Mouse (Mus musculus) retina, postnatal 7 days (tissue): ENCODE results near the gene Arhgap24.
A peak's percentile ranks its signal among the peaks of the same experiment; 100 is the strongest.
"Not testable (repeated sequence)": the region's sequence is repeated elsewhere in the genome, so short reads cannot be mapped to it uniquely, and the experiment has no call there.

ENCODE experiments used
- DNase-seq: peaks from one replicate; pipeline ENCODE4 v3.0.0-alpha.2; 2012; ENCODE audit warnings: low read depth, low spot score

The Arhgap24 gene

DNA sequence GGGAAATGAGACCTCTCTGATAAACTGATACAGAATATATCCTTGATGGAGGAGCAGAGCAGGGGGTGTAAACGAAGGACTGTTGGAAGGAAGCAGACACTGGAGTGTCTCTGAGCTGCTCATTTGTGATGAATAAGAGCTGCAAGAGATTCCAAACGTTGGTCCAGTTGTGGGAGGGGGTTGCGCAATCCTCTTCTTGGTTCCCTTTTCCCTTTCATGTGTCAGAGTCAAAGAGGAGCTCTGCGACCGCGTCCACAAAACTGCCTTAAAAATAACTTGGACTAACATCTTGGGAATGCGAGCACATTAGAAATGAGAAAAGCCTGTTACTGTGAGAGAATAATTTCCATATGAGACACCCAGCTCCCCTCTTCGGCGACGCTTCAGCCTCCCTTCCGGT lies 312.3 kb downstream of the Arhgap24 start:
- DNase-seq, result no peak

DNA sequence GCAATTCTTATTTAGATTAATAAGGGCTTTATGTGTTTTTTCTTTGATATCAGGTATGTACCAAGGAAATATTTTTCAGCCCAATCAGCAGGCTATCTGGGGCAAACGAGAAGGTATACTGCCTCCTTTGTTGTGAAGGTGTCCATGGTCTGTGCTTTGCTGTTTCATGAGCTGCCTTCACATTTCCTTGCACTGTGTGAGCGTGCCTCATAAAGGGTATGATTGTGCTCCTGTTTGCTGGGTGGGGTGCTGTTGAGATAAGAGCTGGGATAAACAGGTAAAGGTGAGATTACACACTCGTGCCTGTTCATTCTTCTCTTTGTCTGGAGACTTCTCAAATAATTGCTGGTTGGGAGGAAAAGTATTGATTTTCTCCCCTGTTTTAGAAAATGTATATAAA lies 320.3 kb downstream of the Arhgap24 start:
- DNase-seq, result no peak

DNA sequence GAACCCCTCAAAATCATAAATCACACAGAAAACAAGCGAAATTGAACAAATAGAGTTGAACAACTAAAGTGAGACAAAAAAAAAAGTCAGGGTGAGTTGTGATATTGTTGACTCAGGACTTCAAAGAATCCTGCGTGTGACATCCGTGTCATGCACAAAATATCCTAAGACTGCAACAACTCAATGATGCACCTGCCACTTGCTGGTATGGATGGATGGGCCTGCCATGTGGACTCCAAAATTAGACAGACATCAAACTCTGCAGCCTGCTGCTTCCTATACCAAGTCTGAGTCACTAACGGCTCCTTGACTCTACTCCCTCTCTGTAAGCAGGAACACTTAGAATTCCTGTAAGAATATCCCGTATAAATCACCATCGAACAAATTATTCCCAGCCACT lies 321.6 kb downstream of the Arhgap24 start:
- no peak for DNase-seq

DNA sequence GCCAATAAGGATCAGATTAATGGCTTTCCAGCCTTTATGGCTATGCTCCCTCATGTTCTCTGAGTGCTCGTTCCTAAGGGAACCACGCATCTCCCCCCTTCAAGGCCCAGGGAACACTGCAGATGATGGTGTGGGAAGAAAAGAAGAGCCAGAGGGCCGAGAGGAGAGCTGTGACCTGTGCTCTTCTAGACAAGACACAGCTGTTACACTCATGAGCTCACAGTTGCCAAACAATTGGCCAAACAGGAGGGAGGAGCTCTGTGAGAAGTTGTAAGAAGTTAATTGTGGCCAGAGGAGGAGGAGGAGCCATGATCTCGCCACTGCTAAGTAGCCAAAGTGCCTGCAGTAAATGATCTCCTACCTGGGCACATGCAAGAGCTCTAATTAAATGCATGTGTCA lies 322.5 kb downstream of the Arhgap24 start:
- no peak for DNase-seq

DNA sequence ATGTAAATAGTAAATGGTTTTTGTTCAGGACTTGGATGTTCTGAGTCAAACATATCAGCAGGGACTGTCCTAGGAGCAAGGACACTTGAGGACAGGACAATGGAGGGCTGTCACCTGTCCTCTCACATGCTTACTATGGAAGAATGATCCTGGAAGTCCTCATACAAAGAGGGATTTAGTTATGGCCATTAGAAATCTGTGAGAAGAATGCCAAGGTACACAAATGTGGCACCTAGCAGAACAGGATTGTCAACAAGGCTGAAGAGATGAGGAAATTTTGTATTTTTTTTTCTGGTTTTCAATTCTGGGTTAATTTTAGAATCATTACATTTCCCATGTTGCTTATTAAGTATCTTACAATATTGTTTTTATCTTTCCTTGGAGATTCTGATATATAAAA lies 326.3 kb downstream of the Arhgap24 start:
- no peak for DNase-seq

DNA sequence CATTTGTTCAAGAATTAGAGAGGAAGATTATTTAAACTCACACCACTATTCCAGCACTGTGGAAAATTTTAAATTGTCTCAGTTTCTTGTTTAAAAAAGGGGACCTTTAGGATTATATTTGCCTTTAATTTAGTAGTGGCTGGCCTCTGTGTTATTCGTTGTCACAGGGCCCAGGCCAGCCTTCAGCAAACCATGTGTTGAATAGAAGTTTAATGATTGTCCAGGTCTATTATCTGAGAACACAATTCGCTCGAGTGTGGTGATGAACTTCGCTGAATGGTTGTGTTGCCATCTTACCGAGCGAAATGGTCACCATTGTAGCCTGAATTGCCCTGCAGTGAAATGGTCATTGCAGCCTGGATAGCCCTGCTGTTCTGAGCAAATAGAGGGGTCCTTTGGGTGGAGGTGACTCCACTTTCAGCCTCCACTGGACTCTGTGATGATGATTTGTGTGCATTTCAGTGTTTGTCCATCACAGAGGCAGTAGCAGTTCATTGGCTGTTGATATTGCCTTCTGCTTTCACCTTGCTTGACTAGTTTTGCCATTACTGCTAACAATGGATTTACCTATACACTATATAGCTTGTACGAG lies 329.3 kb downstream of the Arhgap24 start:
- DNase-seq, result no peak

DNA sequence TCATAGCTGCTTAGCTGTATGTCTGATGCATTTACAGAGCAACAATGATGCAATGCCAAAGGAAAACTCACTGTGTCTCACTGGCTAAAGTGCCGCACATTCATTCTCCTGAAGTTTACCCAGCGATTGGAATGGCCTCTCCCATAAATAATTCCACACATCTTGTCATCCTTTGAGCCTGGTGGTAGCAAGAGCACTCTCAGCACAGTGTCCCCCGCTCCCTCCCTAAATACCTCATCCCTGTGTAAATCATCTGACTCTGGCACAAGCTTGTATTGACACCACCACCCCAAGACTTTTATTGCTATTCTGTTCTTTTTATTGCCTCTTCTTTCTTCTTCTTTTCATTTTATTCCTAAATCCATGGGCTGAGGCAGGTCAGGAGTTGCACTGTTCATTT lies 332.1 kb downstream of the Arhgap24 start:
- no peak for DNase-seq

DNA sequence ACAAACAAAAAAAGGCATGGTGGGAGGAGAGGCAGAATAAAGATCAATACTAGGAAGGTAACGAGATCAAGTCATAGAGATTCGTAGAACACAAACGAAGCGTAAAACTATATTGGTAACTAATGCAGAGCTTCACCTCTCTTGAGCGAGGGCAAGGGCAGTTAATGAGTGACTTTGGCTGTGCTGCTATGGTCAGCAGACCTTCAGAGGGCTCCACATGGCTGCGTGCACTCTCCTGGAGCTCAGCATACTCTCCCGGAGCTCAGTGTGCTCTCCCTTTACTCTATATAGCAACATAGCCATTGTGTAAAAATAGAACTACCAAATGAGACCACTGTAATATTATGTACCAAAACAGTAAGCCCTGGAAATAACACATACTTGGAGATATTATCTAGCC lies 336.4 kb downstream of the Arhgap24 start:
- no peak for DNase-seq

DNA sequence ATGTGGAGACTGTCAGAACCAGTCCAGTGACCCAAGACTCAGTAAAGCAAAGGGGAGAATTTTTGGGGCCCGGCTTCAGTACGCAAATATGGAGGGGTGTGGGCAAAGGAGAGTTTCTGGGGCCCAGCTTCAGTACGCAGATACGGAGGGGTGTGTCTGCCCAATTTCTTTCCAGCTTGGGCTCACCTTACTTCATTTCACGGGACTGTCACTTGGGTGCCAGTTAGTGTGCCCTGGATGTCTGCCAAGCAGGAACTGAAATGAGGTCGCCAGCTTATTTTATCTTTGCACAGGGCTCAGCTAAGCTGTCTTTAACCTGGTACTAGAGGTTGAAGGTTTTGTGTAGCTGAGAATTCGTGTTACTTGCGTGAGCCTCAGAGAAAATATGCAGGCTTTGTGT lies 344.3 kb downstream of the Arhgap24 start:
- DNase-seq, result peak; percentile 31

DNA sequence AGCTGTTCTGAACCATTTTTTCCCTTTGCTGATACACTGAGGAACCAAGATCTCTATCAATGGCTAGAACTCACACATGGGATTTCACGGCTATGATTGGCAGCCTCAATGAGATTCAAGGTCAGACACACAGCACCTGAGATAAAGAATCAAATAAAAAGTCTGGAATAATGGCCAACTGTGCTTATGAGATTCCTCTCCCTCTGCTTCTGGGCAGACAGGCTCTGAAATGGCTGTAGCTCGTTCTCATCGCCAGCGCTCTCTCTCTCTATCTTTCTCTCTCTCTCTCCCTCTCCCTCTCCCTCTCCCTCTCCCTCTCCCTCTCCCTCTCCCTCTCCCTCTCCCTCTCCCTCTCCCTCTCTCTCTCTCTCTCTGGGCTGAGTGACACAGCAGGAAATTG lies 357.9 kb downstream of the Arhgap24 start:
- DNase-seq, result no peak

DNA sequence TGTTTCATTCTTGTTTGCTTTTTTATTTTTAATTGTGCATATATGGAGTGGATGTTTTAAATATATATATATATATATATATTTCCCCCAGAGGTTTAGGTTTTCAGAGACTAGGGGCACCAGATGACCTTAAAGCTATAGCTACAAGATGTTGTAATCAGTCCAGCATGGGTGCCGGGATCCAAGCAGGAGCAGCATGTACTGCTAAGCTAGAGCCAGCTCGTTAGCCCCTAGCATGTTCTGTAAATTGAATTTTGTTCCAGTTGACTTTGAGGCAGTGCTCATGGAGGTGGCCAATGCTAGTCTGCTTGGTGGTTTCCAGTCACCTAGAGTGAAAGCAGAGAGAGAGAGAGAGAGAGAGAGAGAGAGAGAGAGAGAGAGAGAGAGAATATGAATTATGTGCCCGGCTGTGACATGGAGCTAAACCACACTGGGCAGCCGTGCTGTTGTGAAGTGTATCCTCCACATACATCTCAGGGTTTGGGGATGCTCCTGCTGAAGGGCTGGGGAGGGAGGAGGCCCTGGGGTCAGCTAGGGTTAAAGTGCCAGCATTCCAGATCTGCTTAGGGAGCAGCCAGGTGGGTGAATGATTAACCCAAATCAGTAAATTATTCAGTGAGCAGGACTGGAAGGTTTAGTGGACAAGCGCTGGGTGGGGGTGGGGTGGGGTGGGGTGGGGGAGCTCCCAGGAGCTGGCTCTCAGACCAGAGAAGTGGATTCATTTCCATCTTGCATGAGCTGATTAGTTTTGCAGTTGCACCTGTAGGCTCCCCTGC lies 362.9 kb downstream of the Arhgap24 start:
- no peak for DNase-seq

DNA sequence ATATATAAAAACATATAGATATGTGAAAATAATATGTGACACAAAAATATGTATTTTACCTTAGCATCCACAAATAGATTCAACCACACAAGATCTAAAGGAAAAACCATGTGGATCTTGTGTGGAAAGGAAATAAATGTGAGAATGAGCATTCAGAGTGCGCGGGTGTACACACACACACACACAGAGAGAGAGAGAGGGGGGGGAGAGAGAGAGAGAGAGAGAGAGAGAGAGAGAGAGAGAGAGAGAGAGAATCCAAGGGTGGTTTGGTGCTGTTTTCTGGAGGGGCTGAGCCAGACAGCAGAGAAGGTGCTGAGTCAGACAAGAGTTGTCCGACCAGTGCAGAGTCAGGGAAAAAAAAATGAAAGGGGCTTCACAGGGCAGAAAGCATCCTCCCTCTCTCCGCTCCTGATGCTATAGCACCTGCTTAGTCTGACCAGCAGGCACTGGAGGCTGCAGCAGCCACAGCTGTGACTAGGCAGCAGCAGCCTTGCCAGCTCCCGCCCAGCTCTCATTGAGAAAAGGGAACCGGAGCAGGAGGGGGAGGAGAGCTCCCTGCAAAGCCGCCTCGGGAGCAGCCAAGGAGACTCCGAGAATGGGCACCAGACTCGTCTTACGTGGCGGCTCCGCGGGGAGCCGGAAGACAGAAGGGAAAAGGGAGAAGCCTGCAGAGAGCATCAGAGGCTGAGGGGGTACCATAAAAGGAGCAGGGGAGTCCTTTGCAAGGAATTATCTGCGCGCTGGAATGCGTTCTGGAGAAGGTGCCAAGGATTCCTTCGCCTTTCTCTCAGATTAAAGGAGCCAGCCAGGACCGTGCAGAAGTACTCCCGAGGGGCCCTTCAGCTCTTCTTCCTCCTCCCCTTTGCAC lies 363.8 kb downstream of the Arhgap24 start:
- peak; percentile 54 for DNase-seq

DNA sequence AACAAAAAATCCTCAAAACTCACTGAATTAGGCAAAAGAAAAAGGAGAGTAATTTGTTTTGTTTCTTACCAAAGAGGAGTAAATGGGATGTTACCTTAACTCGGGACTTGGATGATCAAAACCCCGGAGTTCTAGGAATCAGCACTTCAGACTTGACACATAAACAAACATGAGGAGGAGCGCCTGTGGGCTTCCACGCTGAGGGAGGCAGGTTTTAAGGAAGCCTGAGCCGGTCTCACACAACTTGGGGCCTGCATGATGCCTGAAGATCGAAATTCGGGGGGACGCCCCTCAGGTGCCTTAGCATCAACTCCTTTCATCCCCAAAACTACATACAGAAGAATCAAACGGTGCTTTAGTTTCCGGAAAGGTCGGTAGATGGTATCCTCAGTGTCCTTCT lies 364.6 kb downstream of the Arhgap24 start:
- DNase-seq, result no peak

DNA sequence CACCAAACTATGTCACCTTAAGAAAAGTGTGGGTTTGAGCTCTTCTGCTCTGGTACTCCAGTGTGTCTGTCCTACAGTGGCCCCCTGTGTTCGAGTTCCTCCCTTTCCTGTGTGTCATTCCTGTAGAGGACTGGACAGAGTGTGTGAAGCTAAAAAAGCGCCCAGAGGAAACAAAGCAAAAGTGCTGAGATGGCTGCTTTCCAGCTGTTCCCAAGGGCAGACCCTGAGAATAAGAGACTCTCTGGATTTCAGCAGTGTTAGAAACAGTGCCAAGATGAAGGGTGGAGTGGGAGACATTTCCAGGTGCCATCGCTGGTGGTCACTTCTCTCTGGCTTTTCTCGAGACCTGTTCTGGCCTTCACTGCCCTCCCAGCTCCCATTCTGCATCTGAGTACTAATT lies 366.7 kb downstream of the Arhgap24 start:
- no peak for DNase-seq

DNA sequence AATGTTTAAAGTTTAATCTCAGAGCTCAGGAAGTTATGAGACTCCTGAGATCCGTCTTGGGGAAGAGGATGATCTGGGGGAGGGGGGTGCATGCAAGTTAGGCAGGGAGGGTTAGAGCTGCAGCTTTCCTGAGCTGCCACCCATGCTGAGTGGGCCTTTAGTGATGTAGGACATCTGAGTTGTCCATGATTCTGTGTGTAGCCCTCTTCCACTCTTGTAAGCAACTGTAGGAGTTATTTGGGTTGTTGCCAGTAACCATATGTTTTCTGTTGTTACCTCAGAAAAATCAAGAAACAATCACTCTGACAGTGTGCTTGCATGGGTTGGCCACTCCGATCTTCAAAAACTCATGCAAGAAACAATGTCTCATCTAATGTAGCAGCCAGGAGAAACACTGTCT lies 370.6 kb downstream of the Arhgap24 start:
- no peak for DNase-seq

DNA sequence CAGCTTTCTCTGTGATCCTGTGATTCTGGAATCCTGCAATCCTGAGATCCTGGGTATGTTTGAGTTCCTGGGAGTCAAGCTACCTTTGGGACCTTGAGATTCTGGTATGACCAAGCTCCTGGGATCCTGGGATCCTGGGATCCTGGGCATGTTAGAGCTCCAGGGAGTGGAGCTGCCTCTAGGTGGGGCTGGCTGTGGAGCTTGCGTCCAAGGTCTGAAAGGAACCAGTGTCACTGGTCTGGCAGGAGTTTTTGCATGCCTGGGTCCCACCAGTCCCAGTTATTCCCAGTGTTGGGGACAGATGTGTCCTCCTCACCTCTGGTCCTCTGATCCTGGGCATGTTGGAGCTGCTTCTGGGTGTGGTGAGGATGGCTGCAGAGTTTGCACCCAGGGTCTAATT lies 372.6 kb downstream of the Arhgap24 start:
- no peak for DNase-seq

DNA sequence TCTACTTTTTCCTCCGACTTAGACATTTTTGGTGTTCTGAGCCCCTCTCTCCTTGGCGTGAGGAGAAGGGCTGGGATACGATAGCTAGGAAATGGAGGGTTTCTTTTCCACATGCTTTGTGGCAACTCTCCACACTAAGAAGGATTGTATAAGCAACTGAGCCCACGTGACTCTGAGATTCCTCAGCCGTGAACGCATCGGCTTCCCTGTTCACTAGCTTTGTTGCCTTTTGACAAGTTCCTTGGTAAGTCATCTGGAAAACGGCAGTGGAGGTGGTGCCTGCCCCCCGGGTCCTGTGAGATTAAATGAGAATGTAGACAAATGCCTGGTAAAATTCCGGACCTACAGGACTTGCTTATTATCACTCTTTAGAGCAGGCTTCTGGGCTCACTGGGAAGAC lies 374.6 kb downstream of the Arhgap24 start:
- no peak for DNase-seq

DNA sequence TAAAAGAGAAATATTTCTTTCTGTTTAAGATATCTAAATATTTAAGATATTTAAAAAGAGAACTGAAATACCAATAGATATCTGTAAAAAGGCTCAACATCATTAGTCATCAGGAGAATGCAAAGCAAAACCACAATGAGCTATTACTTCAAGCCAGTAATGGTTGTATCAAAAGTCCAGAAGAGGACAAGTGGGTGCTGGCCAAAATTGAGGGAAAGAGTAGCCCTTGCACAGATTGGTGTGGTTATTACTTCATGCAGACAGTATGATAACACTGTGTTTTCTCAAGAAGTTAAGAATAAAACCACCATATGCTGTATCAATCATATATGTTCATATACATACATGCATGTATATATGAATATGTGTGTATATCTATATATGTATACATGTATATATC lies 376.9 kb downstream of the Arhgap24 start:
- DNase-seq, result no peak

DNA sequence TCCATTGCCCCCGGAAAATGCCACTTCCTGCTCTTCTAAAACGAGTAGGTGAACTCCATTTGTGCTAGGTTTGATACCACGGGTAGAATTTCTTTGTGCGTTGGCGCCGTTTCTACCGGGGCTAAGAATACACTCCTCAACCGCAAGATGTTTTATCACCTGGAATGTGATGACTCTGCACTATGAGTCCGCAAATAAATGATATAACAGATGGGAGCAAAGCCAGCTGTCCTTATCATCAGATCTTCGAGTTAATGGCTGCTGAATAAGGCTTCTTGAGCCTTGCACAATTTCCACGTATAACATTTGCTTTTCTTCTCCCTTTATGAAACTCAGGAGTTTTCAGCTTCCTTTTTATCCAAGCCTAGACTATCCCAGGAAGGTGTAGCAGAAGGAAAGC lies 378.6 kb downstream of the Arhgap24 start:
- no peak for DNase-seq

DNA sequence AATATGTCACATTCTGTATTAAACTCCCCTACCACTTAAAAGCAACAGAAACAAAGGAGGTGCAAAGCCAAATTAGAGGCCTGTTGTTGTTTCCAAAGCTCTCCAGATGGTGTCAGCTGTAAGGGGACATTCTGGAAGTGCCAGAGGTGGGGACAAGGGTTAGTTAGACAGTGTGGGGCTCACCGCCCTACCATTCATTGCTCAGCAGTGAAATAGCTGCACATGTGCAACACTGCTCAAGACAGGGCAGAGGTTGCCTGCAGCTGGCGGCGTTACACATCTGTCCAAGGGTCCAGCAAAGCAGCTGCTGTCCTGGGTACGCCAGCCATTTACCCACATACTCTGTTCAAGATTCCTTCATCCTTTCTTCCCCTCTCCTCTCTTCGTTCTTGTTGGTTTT lies 387.0 kb downstream of the Arhgap24 start:
- no peak for DNase-seq

DNA sequence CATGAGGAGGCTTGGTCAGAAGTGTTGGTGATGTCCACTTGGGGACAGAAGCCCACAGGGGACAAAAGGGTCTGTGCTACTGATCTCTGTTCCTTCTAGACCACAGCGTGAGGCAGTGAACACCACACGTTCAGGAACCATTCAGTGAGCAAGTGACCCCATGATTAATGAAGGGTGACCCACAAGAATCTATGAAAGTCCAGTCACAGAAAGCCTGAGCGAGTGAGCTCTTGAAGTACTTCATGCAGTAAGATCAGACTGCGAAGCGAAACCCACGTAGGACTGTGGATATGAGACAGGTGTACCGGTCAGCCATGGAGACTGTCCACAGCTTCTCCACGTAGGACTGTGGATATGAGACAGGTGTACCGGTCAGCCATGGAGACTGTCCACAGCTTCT lies 391.8 kb downstream of the Arhgap24 start:
- DNase-seq, result not testable (repeated sequence)

DNA sequence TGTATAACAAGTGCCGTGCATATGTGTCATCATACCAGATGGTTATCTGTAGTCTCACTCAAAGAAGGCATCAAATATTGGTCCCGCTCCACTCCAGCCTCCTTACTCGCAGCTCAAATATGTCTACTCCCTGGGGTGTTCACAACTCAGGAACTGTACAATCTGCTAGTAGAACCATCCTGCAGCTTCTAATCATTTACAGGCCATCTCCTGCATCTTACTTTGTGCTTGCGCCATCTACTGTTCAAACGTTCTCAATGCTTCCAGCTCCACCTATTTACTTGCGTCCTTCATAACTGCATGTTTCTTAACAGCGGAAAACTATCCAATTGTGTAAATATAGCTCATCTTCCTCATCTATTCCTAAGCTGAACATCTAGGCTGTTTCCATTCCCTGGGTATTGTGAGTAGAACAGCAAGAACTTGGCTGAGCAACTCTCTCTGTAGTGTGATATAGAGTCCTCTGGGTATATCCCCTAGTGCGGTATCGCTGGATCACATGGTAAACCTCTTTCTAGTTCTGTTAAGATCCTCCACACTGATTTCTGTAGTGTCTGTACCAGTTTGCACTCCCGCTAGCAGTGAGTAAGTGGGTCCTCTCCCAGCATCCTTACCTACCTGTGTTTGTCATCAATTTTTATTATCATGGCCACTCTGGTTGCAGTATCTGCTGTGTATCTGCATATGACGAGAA lies 393.6 kb downstream of the Arhgap24 start:
- peak; percentile 61 for DNase-seq
